Mouse (Mus musculus) heart, embryonic 11.5 days (tissue): ENCODE data around the gene Ebf3. TPM values are rescaled to one million over a fixed set of nuclear protein-coding genes. Genes with fewer than 3 reads are reported as not detected.

ENCODE experiments used
- ATAC-seq: fragments of 200-750 bp; cut with Nextera tagmentation; replicated peaks from 2 replicates; pipeline ENCODE4 v1.8.0; 2017; ENCODE audit warnings: moderate library complexity; ENCODE audit not compliant: insufficient number of reproducible peaks, low FRiP score, low TSS enrichment
- H3K27ac ChIP-seq: fragments of 300-500 bp; sonication (generic); 2 replicates; pipeline ENCODE4 v1.5.1; 2014; ENCODE audit warnings: mild to moderate bottlenecking, low read depth, low read length
- H3K27me3 ChIP-seq: fragments of 300-500 bp; sonication (generic); 2 replicates; pipeline ENCODE4 v1.6.1; 2014; ENCODE audit warnings: mild to moderate bottlenecking, low read length, mixed read lengths; ENCODE audit not compliant: control insufficient read depth, insufficient read depth
- H3K36me3 ChIP-seq: fragments of 300-500 bp; sonication (generic); 2 replicates; pipeline ENCODE4 v1.6.1; 2014; ENCODE audit warnings: mild to moderate bottlenecking, low read length, moderate library complexity, mixed read lengths; ENCODE audit not compliant: control insufficient read depth, insufficient read depth
- H3K4me1 ChIP-seq: fragments of 300-500 bp; sonication (generic); 2 replicates; pipeline ENCODE4 v1.6.1; 2014; ENCODE audit warnings: low read length; ENCODE audit not compliant: control insufficient read depth, insufficient read depth
- H3K4me2 ChIP-seq: fragments of 300-500 bp; sonication (generic); 2 replicates; pipeline ENCODE4 v1.6.1; 2014; ENCODE audit warnings: mild to moderate bottlenecking, moderate library complexity
- H3K4me3 ChIP-seq: fragments of 300-500 bp; sonication (generic); 2 replicates; pipeline ENCODE4 v1.5.1; 2014; ENCODE audit warnings: low read depth, low read length
- H3K9ac ChIP-seq: fragments of 300-500 bp; sonication (generic); 2 replicates; pipeline ENCODE4 v1.6.1; 2014; ENCODE audit warnings: mild to moderate bottlenecking, low read depth, low read length, moderate library complexity
- H3K9me3 ChIP-seq: fragments of 300-500 bp; sonication (generic); replicated peaks from 2 replicates; pipeline ENCODE4 v1.6.1; 2016; ENCODE audit warnings: low read length; ENCODE audit not compliant: control insufficient read depth
- whole genome bisulfite sequencing: fragments of 180-500 bp; shearing (Covaris S2); extraction: QIAGEN DNeasy Blood & Tissue Kit; methylation state at CpG from one replicate; pipeline ENCODE4 v1.1.7; 2014; ENCODE audit not compliant: insufficient replicate concordance; 5-methylcytosine and 5-hydroxymethylcytosine counted together
- polyA plus RNA-seq: library from polyadenylated mRNA; unstranded; fragments of >200 nt; fragmentation: Nextera tagmentation; extraction: Ambion mirVana; gene quantifications from 2 replicates; pipeline ENCODE4 v1.2.1, GENCODE M21; 2014

The Ebf3 gene
- polyA plus RNA-seq, 1 experiment from 2014 or later: 1.6 TPM

- no peak for ATAC-seq
- Histone ChIP-seq H3K9me3 (no peaks in the 10 kb centered on the region), H3K9ac (no peak overlapping the region), H3K27me3 (peaks cover 61% of the 10 kb centered on the region), H3K27ac (no peak overlapping the region), H3K36me3 (no peaks in the 10 kb centered on the region), H3K4me3 (peak overlapping the region; percentile 48; the same call in 1 of the 2 replicates), H3K4me2 (peak overlapping the region; percentile 77), H3K4me1 (peaks cover 21% of the 10 kb centered on the region)
- WGBS: 27% methylated on average over 19 of the region's 19 CpGs
These were observed 5.9 kb downstream of the Ebf3 start for GRCm38 (mm10) chr7:137308061-137309060.

GRCm38 (mm10) chr7:137307131-137307530 lies 7.1 kb downstream of the Ebf3 start:
- Histone ChIP-seq H3K27ac (no peak overlapping the region), H3K4me2 (no peak overlapping the region), H3K36me3 (no peaks in the 10 kb centered on the region), H3K9ac (no peak overlapping the region), H3K4me3 (no peak overlapping the region), H3K9me3 (no peaks in the 10 kb centered on the region), H3K4me1 (peaks cover 21% of the 10 kb centered on the region), H3K27me3 (peaks cover 51% of the 10 kb centered on the region)
- no peak for ATAC-seq
- WGBS: 34% methylated on average over 8 of the region's 8 CpGs

GRCm38 (mm10) chr7:137306127-137306526 lies 8.1 kb downstream of the Ebf3 start:
- H3K4me2 ChIP-seq: no peak overlapping the region
- H3K4me1 ChIP-seq: peaks cover 28% of the 10 kb centered on the region
- ATAC-seq: no peak
- H3K27ac ChIP-seq: no peak overlapping the region
- no peaks in the 10 kb centered on the region for H3K9me3 ChIP-seq
- H3K9ac ChIP-seq: no peak overlapping the region
- H3K27me3 ChIP-seq: peaks cover 46% of the 10 kb centered on the region
- H3K36me3 ChIP-seq: no peaks in the 10 kb centered on the region
- 51% methylated on average over 9 of the region's 9 CpGs for WGBS
- H3K4me3 ChIP-seq: no peak overlapping the region

GRCm38 (mm10) chr7:137303776-137304171 lies 10.5 kb downstream of the Ebf3 start:
- no peak overlapping the region for H3K4me3 ChIP-seq
- peaks cover 15% of the 10 kb centered on the region for H3K4me1 ChIP-seq
- peaks cover 37% of the 10 kb centered on the region for H3K27me3 ChIP-seq
- H3K36me3 ChIP-seq: no peaks in the 10 kb centered on the region
- H3K9ac ChIP-seq: no peak overlapping the region
- H3K27ac ChIP-seq: no peak overlapping the region
- no peak overlapping the region for H3K4me2 ChIP-seq
- no peaks in the 10 kb centered on the region for H3K9me3 ChIP-seq
- 39% methylated on average over 10 of the region's 10 CpGs for WGBS
- no peak for ATAC-seq

- Histone ChIP-seq H3K4me2 (no peak overlapping the region), H3K4me3 (no peak overlapping the region), H3K9ac (no peak overlapping the region), H3K4me1 (peaks cover 15% of the 10 kb centered on the region), H3K36me3 (no peaks in the 10 kb centered on the region), H3K27ac (no peak overlapping the region), H3K9me3 (no peaks in the 10 kb centered on the region), H3K27me3 (peaks cover 32% of the 10 kb centered on the region)
- WGBS: 47% methylated on average over 10 of the region's 10 CpGs
- ATAC-seq: no peak
These were observed 11.1 kb downstream of the Ebf3 start for GRCm38 (mm10) chr7:137302961-137303775.

- Histone ChIP-seq H3K9ac (no peak overlapping the region), H3K36me3 (no peaks in the 10 kb centered on the region), H3K4me3 (no peak overlapping the region), H3K27me3 (peaks cover 29% of the 10 kb centered on the region), H3K27ac (no peak overlapping the region), H3K4me2 (no peak overlapping the region), H3K4me1 (peaks cover 15% of the 10 kb centered on the region), H3K9me3 (no peaks in the 10 kb centered on the region)
- WGBS: 77% methylated on average over 5 of the region's 5 CpGs
- no peak for ATAC-seq
These were observed 12.1 kb downstream of the Ebf3 start for GRCm38 (mm10) chr7:137302161-137302560.

- peak overlapping the region; percentile 49 for H3K4me2 ChIP-seq
- peak; percentile 57; the same call in 1 of the 2 replicates for ATAC-seq
- 7% methylated on average over 15 of the region's 15 CpGs for WGBS
- no peaks in the 10 kb centered on the region for H3K36me3 ChIP-seq
- no peak overlapping the region for H3K27ac ChIP-seq
- no peak overlapping the region for H3K4me3 ChIP-seq
- peaks cover 15% of the 10 kb centered on the region for H3K4me1 ChIP-seq
- H3K9me3 ChIP-seq: no peaks in the 10 kb centered on the region
- H3K9ac ChIP-seq: no peak overlapping the region
- peaks cover 22% of the 10 kb centered on the region for H3K27me3 ChIP-seq
These were observed 12.9 kb downstream of the Ebf3 start for GRCm38 (mm10) chr7:137301329-137301751.

- Histone ChIP-seq H3K36me3 (no peaks in the 10 kb centered on the region), H3K4me1 (peaks cover 15% of the 10 kb centered on the region), H3K27ac (no peak overlapping the region), H3K4me3 (no peak overlapping the region), H3K9ac (no peak overlapping the region), H3K27me3 (peaks cover 18% of the 10 kb centered on the region), H3K9me3 (no peaks in the 10 kb centered on the region), H3K4me2 (peak overlapping the region; percentile 49)
- no peak for ATAC-seq
- 20% methylated on average over 6 of the region's 6 CpGs for WGBS
These were observed 13.4 kb downstream of the Ebf3 start for GRCm38 (mm10) chr7:137300826-137301225.
